Mouse (Mus musculus) midbrain, embryonic 13.5 days (tissue): ENCODE data around the gene Med19. TPM values are rescaled to one million over a fixed set of nuclear protein-coding genes. Genes with fewer than 3 reads are reported as not detected.
"Not testable (repeated sequence)": the region's sequence is repeated elsewhere in the genome, so short reads cannot be mapped to it uniquely, and the experiment has no call there.

Experiments
- ATAC-seq: fragments of 200-750 bp; cut with Nextera tagmentation; 2 replicates; pipeline ENCODE4 v1.8.0; 2017; ENCODE audit warnings: mild to moderate bottlenecking, moderate TSS enrichment, moderate library complexity
- H3K27ac ChIP-seq: fragments of 300-500 bp; sonication (generic); 2 replicates; pipeline ENCODE4 v1.5.1; 2015; ENCODE audit warnings: inconsistent platforms, mild to moderate bottlenecking, moderate library complexity
- H3K27me3 ChIP-seq: fragments of 300-500 bp; sonication (generic); 2 replicates; pipeline ENCODE4 v1.6.1; 2015; ENCODE audit warnings: mild to moderate bottlenecking, inconsistent platforms
- H3K36me3 ChIP-seq: fragments of 300-500 bp; sonication (generic); 2 replicates; pipeline ENCODE4 v1.6.1; 2015; ENCODE audit warnings: mild to moderate bottlenecking, inconsistent platforms
- H3K4me1 ChIP-seq: fragments of 300-500 bp; sonication (generic); replicated peaks from 2 replicates; pipeline ENCODE4 v1.6.1; 2015; ENCODE audit warnings: inconsistent platforms
- H3K4me2 ChIP-seq: fragments of 300-500 bp; sonication (generic); replicated peaks from 2 replicates; pipeline ENCODE4 v1.6.1; 2015; ENCODE audit warnings: moderate library complexity, mild to moderate bottlenecking, inconsistent platforms
- H3K4me3 ChIP-seq: fragments of 300-500 bp; sonication (generic); replicated peaks from 2 replicates; pipeline ENCODE4 v1.5.1; 2015; ENCODE audit warnings: mild to moderate bottlenecking, inconsistent platforms
- H3K9ac ChIP-seq: fragments of 300-500 bp; sonication (generic); replicated peaks from 2 replicates; pipeline ENCODE4 v1.6.1; 2015; ENCODE audit warnings: mild to moderate bottlenecking, inconsistent platforms
- H3K9me3 ChIP-seq: fragments of 300-500 bp; sonication (generic); 2 replicates; pipeline ENCODE4 v1.6.1; 2016; ENCODE audit warnings: mild to moderate bottlenecking, inconsistent platforms
- WGBS: fragments of 180-500 bp; shearing (Covaris S2); methylation state at CpG from one replicate; pipeline ENCODE4 v1.1.7; 2015; 5-methylcytosine and 5-hydroxymethylcytosine counted together
- polyA plus RNA-seq: library from polyadenylated mRNA; unstranded; fragments of >200 nt; fragmentation: Nextera tagmentation; extraction: Ambion mirVana; gene quantifications from 2 replicates; pipeline ENCODE4 v1.2.1, GENCODE M21; 2015

The Med19 gene
- polyA plus RNA-seq, 1 experiment from 2014 or later: 49.3 TPM

GRCm38 (mm10) chr2:84671535-84671934 is 6.7 kb upstream of the Med19 start:
- WGBS: 72% methylated on average over 4 of the region's 5 CpGs
- not testable (repeated sequence) for H3K9ac ChIP-seq, H3K27me3 ChIP-seq, ATAC-seq, H3K9me3 ChIP-seq, H3K27ac ChIP-seq
- Histone ChIP-seq H3K4me1 (peaks cover 24% of the 10 kb centered on the region), H3K4me3 (peak overlapping the region; percentile 91; the same call in 1 of the 2 replicates), H3K4me2 (peak overlapping the region; percentile 77), H3K36me3 (peaks cover 50% of the 10 kb centered on the region)

GRCm38 (mm10) chr2:84677270-84677967 is 783 bp upstream of the Med19 start:
- peak overlapping the region; percentile 75 for H3K27ac ChIP-seq
- peak overlapping the region; percentile 79 for H3K9ac ChIP-seq
- peak overlapping the region; percentile 96 for H3K4me3 ChIP-seq
- peak; percentile 65 for ATAC-seq
- H3K4me1 ChIP-seq: peaks cover 29% of the 10 kb centered on the region
- H3K36me3 ChIP-seq: peaks cover 44% of the 10 kb centered on the region
- H3K9me3 ChIP-seq: no peaks in the 10 kb centered on the region
- 10% methylated on average over 22 of the region's 22 CpGs for WGBS
- no peaks in the 10 kb centered on the region for H3K27me3 ChIP-seq
- H3K4me2 ChIP-seq: peak overlapping the region; percentile 66

- Histone ChIP-seq H3K27ac (peak within 1 kb of the TSS; percentile 31), H3K4me2 (peak within 1 kb of the TSS; percentile 72), H3K27me3 (no peaks in the 10 kb centered on the region), H3K4me3 (peak within 1 kb of the TSS; percentile 96), H3K9me3 (no peaks in the 10 kb centered on the region), H3K4me1 (peaks cover 29% of the 10 kb centered on the region), H3K9ac (peak within 1 kb of the TSS; percentile 76), H3K36me3 (peaks cover 33% of the 10 kb centered on the region)
- no peak for ATAC-seq
- 18% methylated on average over 8 of the region's 8 CpGs for WGBS
Observed at GRCm38 (mm10) chr2:84679016-84679415, 814 bp downstream of the Med19 start, which contains the start of gene Tmx2. Gene Tmx2, minus strand, starts transcription at chr2:84679140.

GRCm38 (mm10) chr2:84682605-84683183 is 4.5 kb downstream of the Med19 start:
- no peak for ATAC-seq
- Histone ChIP-seq H3K4me1 (peaks cover 10% of the 10 kb centered on the region), H3K4me3 (no peak overlapping the region), H3K9ac (no peak overlapping the region), H3K27me3 (no peaks in the 10 kb centered on the region), H3K4me2 (no peak overlapping the region), H3K36me3 (peaks cover 43% of the 10 kb centered on the region), H3K27ac (no peak overlapping the region), H3K9me3 (no peaks in the 10 kb centered on the region)
- WGBS: 90% methylated on average over 6 of the region's 6 CpGs

GRCm38 (mm10) chr2:84688080-84688844 is 10.1 kb downstream of the Med19 start:
- peaks cover 85% of the 10 kb centered on the region for H3K36me3 ChIP-seq

GRCm38 (mm10) chr2:84690050-84690449 is 11.8 kb downstream of the Med19 start:
- H3K4me2 ChIP-seq: no peak overlapping the region
- H3K4me1 ChIP-seq: no peaks in the 10 kb centered on the region
- H3K36me3 ChIP-seq: peaks cover 87% of the 10 kb centered on the region
- no peak overlapping the region for H3K4me3 ChIP-seq
- no peak for ATAC-seq
- no peaks in the 10 kb centered on the region for H3K9me3 ChIP-seq
- no peak overlapping the region for H3K27ac ChIP-seq
- 91% methylated on average over 12 of the region's 12 CpGs for WGBS
- H3K9ac ChIP-seq: no peak overlapping the region
- H3K27me3 ChIP-seq: no peaks in the 10 kb centered on the region

More at GRCm38 (mm10) chr2:84688080-84688844, 10.1 kb downstream of the Med19 start:
- Histone ChIP-seq H3K4me1 (no peaks in the 10 kb centered on the region), H3K27ac (no peak overlapping the region), H3K4me2 (no peak overlapping the region), H3K4me3 (no peak overlapping the region), H3K9me3 (no peaks in the 10 kb centered on the region), H3K9ac (no peak overlapping the region), H3K27me3 (no peaks in the 10 kb centered on the region)
- ATAC-seq: 0 out of 2 replicates have a peak, but pooled peaks have one; percentile 51
- 87% methylated on average over 2 of the region's 2 CpGs for WGBS

- Histone ChIP-seq H3K36me3 (peaks cover 62% of the 10 kb centered on the region), H3K4me3 (no peak overlapping the region), H3K4me1 (no peaks in the 10 kb centered on the region), H3K27me3 (no peaks in the 10 kb centered on the region), H3K9me3 (no peaks in the 10 kb centered on the region), H3K4me2 (no peak overlapping the region), H3K9ac (no peak overlapping the region), H3K27ac (no peak overlapping the region)
- ATAC-seq: no peak
- WGBS: 94% methylated on average over 5 of the region's 5 CpGs
Observed at GRCm38 (mm10) chr2:84695007-84695695, 16.9 kb downstream of the Med19 start.

GRCm38 (mm10) chr2:84703497-84703896 is 25.3 kb downstream of the Med19 start:
- Histone ChIP-seq H3K4me3 (no peak overlapping the region), H3K9me3 (no peaks in the 10 kb centered on the region), H3K36me3 (peaks cover 27% of the 10 kb centered on the region), H3K4me2 (no peak overlapping the region), H3K4me1 (peaks cover 3% of the 10 kb centered on the region), H3K27ac (no peak overlapping the region), H3K9ac (no peak overlapping the region), H3K27me3 (no peaks in the 10 kb centered on the region)
- no peak for ATAC-seq
- WGBS: 97% methylated on average over 1 of the region's 1 CpGs

GRCm38 (mm10) chr2:84704329-84704728 is 26.1 kb downstream of the Med19 start:
- peaks cover 31% of the 10 kb centered on the region for H3K36me3 ChIP-seq
- no peak overlapping the region for H3K9ac ChIP-seq
- no peak for ATAC-seq
- no peak overlapping the region for H3K4me3 ChIP-seq
- WGBS: 80% methylated on average over 5 of the region's 5 CpGs
- H3K4me2 ChIP-seq: no peak overlapping the region
- no peaks in the 10 kb centered on the region for H3K27me3 ChIP-seq
- H3K9me3 ChIP-seq: no peaks in the 10 kb centered on the region
- no peak overlapping the region for H3K27ac ChIP-seq
- H3K4me1 ChIP-seq: peaks cover 12% of the 10 kb centered on the region

GRCm38 (mm10) chr2:84705295-84705694 is 27.1 kb downstream of the Med19 start:
- Histone ChIP-seq H3K4me1 (peaks cover 16% of the 10 kb centered on the region), H3K27ac (no peak overlapping the region), H3K9me3 (no peaks in the 10 kb centered on the region), H3K9ac (no peak overlapping the region), H3K4me2 (no peak overlapping the region), H3K36me3 (peaks cover 36% of the 10 kb centered on the region), H3K4me3 (no peak overlapping the region), H3K27me3 (no peaks in the 10 kb centered on the region)
- 98% methylated on average over 1 of the region's 1 CpGs for WGBS
- no peak for ATAC-seq

GRCm38 (mm10) chr2:84707523-84707922 is 29.3 kb downstream of the Med19 start:
- Histone ChIP-seq H3K4me3 (no peak overlapping the region), H3K27me3 (no peaks in the 10 kb centered on the region), H3K27ac (no peak overlapping the region), H3K36me3 (peaks cover 39% of the 10 kb centered on the region), H3K4me2 (no peak overlapping the region), H3K9me3 (no peaks in the 10 kb centered on the region), H3K4me1 (peaks cover 21% of the 10 kb centered on the region), H3K9ac (no peak overlapping the region)
- no peak for ATAC-seq
- 79% methylated on average over 1 of the region's 1 CpGs for whole genome bisulfite sequencing
